8 mouse cellular contexts compared by ENCODE assay signal in the genomic region with DNA sequence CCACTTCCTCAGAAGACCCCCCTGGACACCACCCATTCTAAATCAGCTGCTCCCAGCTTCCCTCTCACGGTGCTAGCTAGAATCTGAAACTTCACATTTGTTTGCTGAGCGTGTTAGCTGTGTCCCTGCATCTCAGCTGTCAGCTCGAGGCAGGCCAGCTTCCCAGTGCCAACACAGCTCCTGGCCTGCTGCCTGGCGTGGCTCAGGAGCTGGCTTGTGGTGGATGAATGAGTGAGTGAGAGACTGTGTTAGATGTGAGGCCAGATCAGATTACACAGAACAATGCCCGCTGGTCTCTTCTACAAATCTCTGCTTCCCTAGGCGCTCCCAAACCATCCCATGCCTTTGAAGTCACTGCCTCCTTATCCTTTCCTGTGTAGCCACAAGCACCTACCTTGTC. TPM values are rescaled to one million over a fixed set of nuclear protein-coding genes. Genes with fewer than 3 reads are reported as not detected.
DNase-seq lines count a peak whose midpoint lies in the region; ATAC-seq lines count a peak whose summit lies in the region.

No protein-coding gene starts in this region.

- peak; percentile 62 to 76 for DNase-seq in heart, adult 18-20 months
- DNase-seq in heart, postnatal 25 days (ENCODE audit: low spot score) = no peak
- peak; percentile 81 for DNase-seq in NIH3T3 (ENCODE audit: low read depth)
- DNase-seq in heart, postnatal 10 days = peak; percentile 80 to 83
- peak; percentile 74 for DNase-seq in telencephalon, adult 2 months (ENCODE audit: low read depth, low spot score)
- no peak for DNase-seq in spleen, adult 18-20 months

- H3K27ac ChIP-seq in embryonic facial prominence, embryonic 15.5 days (replicated peaks) = peak overlapping the region; percentile 66; the same call in 1 of the 2 replicates
- H3K27ac ChIP-seq in limb, embryonic 15.5 days = peak overlapping the region; percentile 51; the same call in 1 of the 2 replicates

- ATAC-seq in embryonic facial prominence, embryonic 15.5 days (ENCODE audit: insufficient number of reproducible peaks, low FRiP score, low TSS enrichment, low read depth) = peak; percentile 75
- peak; percentile 57; the same call in 1 of the 2 replicates for ATAC-seq in limb, embryonic 15.5 days (ENCODE audit: insufficient number of reproducible peaks, low FRiP score, low TSS enrichment, low read depth)

- H3K4me1 ChIP-seq in embryonic facial prominence, embryonic 15.5 days = peaks cover 11% of the 10 kb centered on the region
- H3K4me1 ChIP-seq in limb, embryonic 15.5 days = peaks cover 8% of the 10 kb centered on the region

- H3K4me3 ChIP-seq in embryonic facial prominence, embryonic 15.5 days (replicated peaks) = no peak overlapping the region
- no peak overlapping the region for H3K4me3 ChIP-seq in limb, embryonic 15.5 days

- H3K27me3 ChIP-seq in embryonic facial prominence, embryonic 15.5 days = no peaks in the 10 kb centered on the region
- H3K27me3 ChIP-seq in limb, embryonic 15.5 days = no peaks in the 10 kb centered on the region

- intact Hi-C loops in heart, postnatal 25 days (cut with DNase I) = no loop called here
- intact Hi-C loops in heart, postnatal 10 days (cut with DNase I) = no loop called here

- peaks cover 24% of the 10 kb centered on the region; the same call in 1 of the 2 replicates for H3K36me3 ChIP-seq in embryonic facial prominence, embryonic 15.5 days
- peaks cover 38% of the 10 kb centered on the region for H3K36me3 ChIP-seq in limb, embryonic 15.5 days

- no peaks in the 10 kb centered on the region for H3K9me3 ChIP-seq in embryonic facial prominence, embryonic 15.5 days (replicated peaks)
- no peaks in the 10 kb centered on the region for H3K9me3 ChIP-seq in limb, embryonic 15.5 days

- H3K9ac ChIP-seq in embryonic facial prominence, embryonic 15.5 days = no peak overlapping the region
- H3K9ac ChIP-seq in limb, embryonic 15.5 days = no peak overlapping the region

- no peak overlapping the region for H3K4me2 ChIP-seq in embryonic facial prominence, embryonic 15.5 days (replicated peaks)
- no peak overlapping the region for H3K4me2 ChIP-seq in limb, embryonic 15.5 days

- WGBS in embryonic facial prominence, embryonic 15.5 days = 28% methylated on average over 6 of the region's 6 CpGs
- 28% methylated on average over 6 of the region's 6 CpGs for WGBS in limb, embryonic 15.5 days

RNA-seq across cellular contexts. Expression of gene Rab20, which starts 59.3 kb away (rescaled TPM):
- total RNA-seq in heart, adult 18-20 months (2021) = 10 to 100 TPM; 17.4 to 20.5 TPM
- 10 to 100 TPM; 24.3 to 27.3 TPM for total RNA-seq in heart, postnatal 25 days (2021)
- 2.0 and 2.1 TPM in 2 replicates for polyA plus RNA-seq in embryonic facial prominence, embryonic 15.5 days (2015; fragmentation: Nextera tagmentation; extraction: Ambion mirVana)
- 10 to 100 TPM; 28.6 to 30.4 TPM for total RNA-seq in heart, postnatal 10 days (2021)
- 1.8 and 2.0 TPM in 2 replicates for polyA plus RNA-seq in limb, embryonic 15.5 days (2015; fragmentation: Nextera tagmentation; extraction: Ambion mirVana)

Comparison
In these comparisons a context has a peak if more than half of its experiments do, and no peak if none do; other contexts are left out.
1. DNase-seq: peak in heart, adult 18-20 months (2 of 2), NIH3T3 (single experiment), heart, postnatal 10 days (2 of 2) and telencephalon, adult 2 months (single experiment); none in heart, postnatal 25 days (single experiment) and spleen, adult 18-20 months (0 of 2).